Mouse (Mus musculus) frontal cortex, postnatal 25 days (tissue): ENCODE measurements at regions not wholly inside any gene's neighbourhood (a gene's known extent, or its start where the extent isn't known, plus 50 kb on each side); places are given as distances from the start of the nearest gene placed in this dataset.

ENCODE experiments used
- DNase-seq, 2 experiments: peaks; one replicate each; pipeline ENCODE4 v3.0.0; 2022; ENCODE audit warnings: low spot score in 2 of 2

- no peak for DNase-seq
These were observed 97.2 kb upstream of the Pam start for GRCm38 (mm10) chr1:98192671-98193070.

GRCm38 (mm10) chr1:98192044-98192484 is 96.6 kb upstream of the Pam start:
- DNase-seq, result peak; percentile 31 to 43

- no peak for DNase-seq
These were observed 95.9 kb upstream of the Pam start for GRCm38 (mm10) chr1:98191331-98191730.

- DNase-seq, result no peak
These were observed 95.3 kb upstream of the Pam start for GRCm38 (mm10) chr1:98190741-98191140.

DNA sequence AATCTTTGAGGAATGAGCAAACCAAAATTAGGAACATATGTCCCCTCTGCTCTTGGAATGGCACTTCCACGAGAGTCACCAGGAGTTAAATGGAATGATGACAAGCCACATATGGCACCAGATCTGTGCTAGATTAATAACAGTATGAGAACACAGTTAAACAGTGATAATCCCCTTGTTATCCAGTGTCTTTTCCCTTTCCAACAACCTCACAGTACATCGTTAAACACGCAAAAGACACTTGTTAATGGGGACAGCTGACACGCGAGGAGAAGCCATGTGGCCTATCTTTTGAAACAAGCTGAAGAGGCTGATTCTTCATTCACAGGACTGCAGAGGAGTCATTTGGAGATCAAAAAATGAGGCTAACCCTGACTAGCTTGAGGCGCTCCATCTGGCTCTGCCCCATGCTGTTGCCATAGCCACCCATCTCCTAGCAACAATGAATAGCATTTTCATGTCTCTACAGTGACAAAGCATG is 94.6 kb upstream of the Pam start:
- DNase-seq, result no peak

- DNase-seq, result no peak
These were observed 84.9 kb upstream of the Pam start for GRCm38 (mm10) chr1:98180372-98180771.

DNA sequence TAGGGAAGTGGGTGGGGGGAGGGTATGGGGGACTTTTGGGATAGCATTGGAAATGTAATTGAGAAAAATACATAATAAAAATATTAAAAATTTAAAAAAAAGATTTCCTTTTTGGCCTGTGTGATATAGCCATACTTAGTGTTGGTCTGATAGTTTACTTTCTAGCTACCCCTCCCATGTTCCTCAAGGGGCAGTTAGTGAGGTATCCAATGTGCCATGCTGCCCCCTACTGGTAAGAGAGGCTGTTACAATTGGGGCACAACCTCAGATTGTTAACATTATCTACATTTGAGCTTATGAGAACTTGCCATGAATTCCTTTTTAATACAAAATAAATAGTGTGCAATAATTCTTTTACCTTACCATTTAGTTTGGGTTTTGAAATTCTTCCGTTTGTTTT is 83.6 kb upstream of the Pam start:
- peak in 1 of 2 experiments; percentile 30 for DNase-seq

- no peak for DNase-seq
These were observed 79.3 kb upstream of the Pam start for GRCm38 (mm10) chr1:98174811-98175132.

DNA sequence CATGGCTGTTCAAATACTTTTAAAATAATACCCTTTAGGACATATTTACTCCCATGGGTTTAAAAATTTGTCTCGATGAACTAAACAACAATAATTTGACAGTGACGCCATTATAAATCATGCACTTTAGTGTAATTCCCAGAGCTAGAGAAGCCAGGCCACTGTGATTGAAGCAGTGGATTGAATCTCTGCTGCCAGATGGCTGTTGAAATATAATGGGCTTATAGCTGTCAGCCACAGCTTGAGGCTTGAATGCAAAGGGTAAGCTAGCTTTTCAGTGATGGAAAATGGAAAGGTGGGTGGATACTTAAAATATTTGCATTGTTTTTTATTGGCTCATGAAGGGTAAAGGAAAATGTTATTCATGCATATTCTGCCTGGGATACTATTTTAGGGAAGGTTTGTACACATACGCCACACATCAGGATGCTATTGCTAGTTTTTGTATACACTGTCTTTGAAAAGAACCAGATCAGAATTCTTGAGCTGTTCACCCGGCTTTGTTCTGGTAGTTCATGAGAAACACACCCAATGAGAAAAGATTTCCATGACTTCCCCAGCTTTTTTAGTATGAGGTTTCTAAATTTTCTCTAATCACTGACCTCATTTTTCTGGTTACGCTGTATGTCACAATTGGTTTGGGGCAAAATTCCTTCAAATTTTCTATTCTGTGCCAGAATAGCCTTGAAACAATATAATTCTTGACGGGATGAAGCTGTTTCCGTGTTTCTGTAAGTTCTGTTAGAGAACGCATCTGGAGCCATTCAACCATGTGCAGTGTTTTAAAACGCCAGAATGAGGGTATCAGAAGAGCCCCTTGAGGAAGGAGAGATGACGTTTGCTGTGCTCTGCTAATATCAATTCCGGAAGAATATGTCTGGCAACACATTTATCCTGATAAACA is 78.7 kb upstream of the Pam start:
- no peak for DNase-seq

GRCm38 (mm10) chr1:98173431-98173830 is 78.0 kb upstream of the Pam start:
- no peak for DNase-seq

- DNase-seq, result no peak
These were observed 75.8 kb upstream of the Pam start for GRCm38 (mm10) chr1:98171291-98171690.

GRCm38 (mm10) chr1:98169352-98169751 is 73.9 kb upstream of the Pam start:
- no peak for DNase-seq

- DNase-seq, result no peak
These were observed 72.4 kb upstream of the Pam start for GRCm38 (mm10) chr1:98167800-98168199.

- DNase-seq, result no peak
These were observed 67.1 kb upstream of the Pam start for GRCm38 (mm10) chr1:98162639-98162927.

GRCm38 (mm10) chr1:98161882-98162638 is 66.6 kb upstream of the Pam start:
- DNase-seq, result no peak

- no peak for DNase-seq
These were observed 63.5 kb upstream of the Pam start for GRCm38 (mm10) chr1:98158969-98159368.

GRCm38 (mm10) chr1:98147361-98147760 is 51.9 kb upstream of the Pam start:
- DNase-seq, result no peak
